Mouse (Mus musculus) right cerebral cortex, postnatal 10 days (tissue): Measurements from ENCODE around the gene Kat6b.

ENCODE experiments used
- DNase-seq, 2 experiments: peaks; one replicate each; pipeline ENCODE4 v3.0.0; 2021; ENCODE audit warnings: low spot score in 2 of 2

The Kat6b gene

DNA sequence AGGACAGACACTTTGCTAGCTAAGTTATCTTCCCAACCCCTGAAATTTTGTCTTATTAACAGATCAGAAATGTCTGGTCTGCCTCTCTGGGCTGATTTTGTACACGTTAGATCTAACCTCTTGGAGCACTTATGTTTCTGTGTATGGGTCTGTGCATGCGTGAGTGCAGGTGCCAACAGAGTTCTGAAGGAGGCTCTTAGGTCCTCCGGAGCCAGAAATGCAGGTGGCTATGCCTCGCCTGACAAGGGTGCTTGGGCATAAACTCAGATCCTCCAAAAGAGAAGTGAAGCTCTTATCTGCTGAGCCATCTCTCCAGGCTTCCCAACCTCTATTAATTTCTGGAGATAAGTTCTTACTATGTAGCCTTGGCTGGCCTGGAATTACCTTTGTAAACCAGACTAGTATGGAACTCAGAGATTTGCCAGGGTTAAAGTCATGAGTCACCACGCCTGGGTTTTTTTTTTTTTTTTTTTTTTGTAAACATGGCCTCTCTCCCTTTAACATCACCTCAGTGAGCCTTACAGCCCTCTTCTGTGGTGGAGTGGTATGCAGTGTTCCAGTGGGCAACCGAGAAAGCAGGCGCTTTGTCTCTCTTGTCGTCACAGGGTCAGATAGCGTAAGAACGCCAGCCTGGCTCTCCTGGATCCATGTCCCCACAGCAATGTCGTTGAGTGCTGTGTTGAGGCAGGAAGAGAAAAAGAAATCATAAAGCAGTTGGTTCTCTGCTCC lies 79.4 kb downstream of the Kat6b start:
- DNase-seq: no peak

GRCm38 (mm10) chr14:21561396-21562065 lies 80.3 kb downstream of the Kat6b start:
- no peak for DNase-seq

DNA sequence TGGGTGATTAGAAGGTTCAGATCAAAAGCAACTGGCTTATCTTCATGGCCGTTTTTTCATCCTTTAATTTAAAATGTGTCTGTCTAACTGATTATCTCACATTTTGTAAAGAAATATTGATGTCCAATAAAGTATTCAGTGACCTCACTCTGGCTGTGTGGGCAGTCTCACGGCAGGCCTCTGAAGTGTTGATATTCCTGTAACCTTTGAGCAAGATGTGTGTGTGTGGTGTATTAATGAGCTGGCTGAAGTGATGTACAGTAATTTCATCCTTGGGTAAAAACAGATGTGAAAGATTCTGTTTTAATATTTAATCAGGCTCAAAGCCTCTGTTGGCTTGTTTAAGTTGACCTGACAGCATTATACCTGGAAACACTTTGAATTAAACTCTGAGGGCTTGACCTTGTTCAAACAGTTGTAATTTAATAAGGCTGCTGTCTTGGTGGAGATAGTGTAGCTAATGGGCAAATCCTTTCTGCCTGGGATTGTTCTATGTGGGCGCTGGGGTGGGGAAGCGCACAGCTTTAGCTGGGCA lies 82.4 kb downstream of the Kat6b start:
- DNase-seq: no peak

DNA sequence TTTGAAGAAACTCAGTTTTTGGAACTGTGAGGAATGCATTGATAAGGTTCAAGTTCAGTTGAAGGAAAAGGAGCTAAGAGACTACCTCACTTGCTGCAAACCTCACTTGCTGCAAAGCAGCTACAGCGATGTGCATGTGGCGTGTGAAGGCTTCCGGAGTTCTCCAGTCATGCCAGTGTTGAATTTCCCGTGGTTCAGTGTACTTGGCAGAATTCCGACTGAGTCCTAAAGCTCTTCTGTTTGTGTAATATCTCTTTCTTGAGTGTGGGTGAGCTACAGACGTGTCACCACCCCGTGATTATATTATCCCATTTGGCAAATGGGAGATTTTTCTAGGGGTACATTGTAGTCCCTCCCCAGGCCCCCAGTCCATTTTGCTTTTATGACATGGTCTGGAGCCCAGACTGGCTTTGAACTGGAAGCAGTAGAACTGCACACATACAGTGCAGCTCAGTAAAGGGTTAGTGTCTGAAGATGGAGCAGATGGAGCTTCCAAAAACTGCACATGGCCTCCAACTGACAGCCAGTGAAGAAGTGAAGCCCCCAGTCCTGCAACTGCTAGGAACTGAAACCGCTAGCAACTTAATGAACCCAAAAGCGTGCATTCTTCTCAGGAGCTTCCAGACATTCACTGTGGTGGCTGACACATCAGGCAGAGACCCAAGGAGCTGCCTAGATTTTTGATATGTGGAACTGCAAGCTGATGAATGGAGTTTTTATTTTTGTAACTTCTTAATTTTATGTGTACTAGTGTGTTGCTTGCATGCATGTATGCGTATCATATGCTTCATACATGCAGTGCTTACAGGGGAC lies 84.5 kb downstream of the Kat6b start:
- no peak for DNase-seq

- DNase-seq: no peak
Observed at GRCm38 (mm10) chr14:21567293-21567984, 86.2 kb downstream of the Kat6b start.

DNA sequence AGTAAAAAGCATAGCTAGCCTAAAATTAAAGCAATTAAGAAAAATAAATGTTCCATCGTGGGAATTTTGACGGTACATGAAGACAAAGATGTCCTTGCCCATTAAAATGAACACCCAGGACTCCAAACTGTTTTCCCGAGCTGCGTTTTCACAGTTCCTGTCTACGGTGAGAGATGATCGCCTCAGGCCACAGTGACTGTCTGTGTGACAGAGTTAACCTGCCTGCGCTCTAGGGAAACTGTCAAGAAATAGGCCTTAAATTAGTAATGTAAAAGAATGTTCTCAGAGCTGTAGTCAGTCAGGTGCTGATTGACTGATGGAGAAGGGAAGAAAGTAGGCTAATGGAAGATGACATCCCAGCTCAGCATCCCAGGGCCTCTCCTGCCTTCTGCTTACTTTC lies 87.6 kb downstream of the Kat6b start:
- DNase-seq: no peak

DNA sequence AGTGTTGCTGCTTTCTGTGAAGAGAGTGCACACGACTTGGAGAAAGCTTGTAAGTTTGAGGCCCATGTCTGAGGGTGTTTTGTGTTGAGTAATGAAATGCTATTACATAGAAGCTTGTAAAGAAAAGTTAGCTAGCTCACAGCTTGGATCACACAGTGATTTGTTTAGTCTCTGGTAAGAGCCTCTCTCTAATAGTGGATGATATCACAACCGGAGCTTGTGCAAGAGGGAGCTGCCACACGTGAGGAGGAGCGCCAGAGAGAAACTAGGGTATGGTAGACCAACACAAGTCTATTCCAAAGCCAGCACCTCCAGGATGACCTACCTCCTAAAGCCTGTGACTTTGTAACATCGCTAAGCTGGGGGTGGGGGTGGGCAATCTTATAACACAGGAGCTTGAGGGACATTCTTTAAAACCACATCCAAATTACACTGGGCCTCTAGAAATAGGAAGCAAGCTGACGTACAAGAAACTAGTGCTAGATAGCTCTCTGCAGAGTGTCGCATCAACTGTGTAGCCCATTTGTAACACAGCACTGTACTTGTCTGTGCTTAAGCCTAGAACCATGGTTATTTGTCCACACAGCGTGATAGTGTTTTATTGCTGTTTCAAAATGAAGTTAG lies 93.6 kb downstream of the Kat6b start:
- no peak for DNase-seq

- no peak for DNase-seq
Observed at GRCm38 (mm10) chr14:21576867-21577266, 95.6 kb downstream of the Kat6b start.

- DNase-seq: no peak
Observed at GRCm38 (mm10) chr14:21581198-21581597, 100.0 kb downstream of the Kat6b start.

DNA sequence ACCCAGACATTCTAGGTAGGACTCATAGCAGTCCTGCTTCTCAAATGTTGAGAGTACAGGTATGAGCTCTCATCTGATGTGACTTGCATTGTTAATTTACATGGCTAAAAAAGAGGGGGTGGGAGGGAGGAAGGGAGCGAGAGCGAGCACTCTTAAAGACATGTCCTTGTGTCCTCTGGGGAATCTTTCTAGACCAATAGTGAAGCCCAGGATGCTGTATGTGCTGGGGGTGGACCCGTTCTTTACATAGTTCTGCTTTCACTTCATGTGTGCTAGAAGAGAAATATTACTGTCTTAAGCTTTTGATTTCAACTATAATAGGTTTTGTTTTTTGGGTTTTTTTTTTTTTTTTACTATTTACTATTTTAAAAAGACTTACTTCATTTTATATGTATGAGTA lies 101.1 kb downstream of the Kat6b start:
- DNase-seq: no peak

GRCm38 (mm10) chr14:21583051-21583450 lies 101.8 kb downstream of the Kat6b start:
- DNase-seq: peak in 1 of 2 experiments; percentile 60

DNA sequence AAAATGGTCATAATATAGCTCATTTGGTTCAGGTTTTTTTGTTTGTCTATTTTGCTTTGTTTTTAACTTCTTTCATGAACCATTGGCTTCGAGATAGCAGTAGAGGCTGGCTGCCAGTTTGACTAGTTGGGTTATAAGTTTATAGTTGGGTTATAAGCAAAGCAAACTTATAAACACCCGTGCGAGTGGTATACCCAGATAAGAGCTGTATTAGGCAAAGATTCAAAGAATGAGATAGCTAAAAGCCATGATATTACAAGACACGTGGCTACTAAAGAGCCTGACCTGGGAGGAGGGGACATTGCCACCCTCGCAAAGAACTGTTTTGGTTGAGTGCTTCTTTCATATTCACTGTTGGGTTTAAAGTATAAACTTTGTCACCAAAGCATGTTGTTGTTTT lies 102.6 kb downstream of the Kat6b start:
- no peak for DNase-seq

GRCm38 (mm10) chr14:21584468-21585135 lies 103.4 kb downstream of the Kat6b start:
- DNase-seq: no peak

DNA sequence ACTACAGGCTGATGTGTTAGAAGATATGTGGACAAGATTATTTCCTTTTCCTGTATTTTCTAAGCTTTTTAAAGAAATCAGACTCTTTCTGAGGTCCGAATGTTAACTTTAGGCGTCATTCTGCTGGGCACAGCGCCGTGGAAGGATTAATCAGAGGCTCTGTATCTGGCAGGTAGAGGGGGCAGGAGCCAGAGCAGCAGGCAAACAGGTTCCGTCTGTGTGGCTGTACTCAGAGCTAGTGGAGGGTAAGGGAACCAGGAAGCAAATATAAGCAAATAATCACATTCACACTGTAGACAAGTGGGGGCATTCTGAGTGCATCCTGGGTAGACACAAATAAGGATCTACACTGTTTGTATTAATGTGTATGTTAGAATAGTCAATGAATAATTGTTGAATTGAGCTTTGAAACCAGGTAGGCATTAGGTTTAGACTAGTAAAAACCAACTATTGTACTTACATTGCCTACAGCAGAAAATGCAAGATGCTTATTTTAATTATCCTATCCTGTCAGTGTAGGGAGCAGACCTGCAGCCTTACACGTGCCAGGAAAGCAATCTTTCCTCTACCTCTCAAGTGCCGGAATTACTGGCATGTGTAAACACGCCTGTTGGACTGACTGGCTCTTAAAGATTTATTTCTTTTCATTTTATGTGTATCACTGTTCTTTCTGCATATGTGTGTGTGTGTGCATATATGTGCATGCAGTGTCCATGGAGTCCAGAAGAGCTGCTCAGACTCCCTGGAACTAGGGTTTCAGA lies 104.4 kb downstream of the Kat6b start:
- DNase-seq: no peak

DNA sequence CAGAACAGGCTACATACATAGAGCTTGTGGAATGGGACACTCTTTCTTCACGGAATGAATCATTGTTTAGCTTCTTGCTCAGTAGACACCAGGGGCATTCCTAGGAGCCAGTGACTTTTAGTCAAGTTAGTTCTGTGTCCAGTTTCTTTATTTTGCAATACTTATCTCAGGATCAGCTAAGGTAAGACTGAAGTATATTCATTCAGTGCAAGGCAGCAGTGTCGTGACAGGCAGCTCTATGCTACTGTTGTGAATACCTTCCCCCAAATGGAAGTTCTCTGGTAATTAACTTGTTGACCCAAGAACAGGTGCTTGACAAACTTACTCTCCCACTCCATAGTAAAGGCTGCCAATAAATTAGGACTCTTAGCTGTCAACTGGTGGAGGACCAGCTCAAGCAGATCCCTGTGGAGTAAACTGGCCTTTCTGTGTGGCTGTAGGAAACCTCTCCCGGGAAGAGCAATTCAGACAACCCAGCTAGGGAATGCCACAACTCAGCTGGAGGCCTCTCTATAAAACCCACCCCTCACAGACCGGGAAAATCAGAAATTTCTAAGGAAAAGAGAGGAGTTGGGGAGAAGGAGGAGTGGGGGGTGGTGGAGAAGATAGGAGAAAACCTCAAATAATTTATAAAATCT lies 105.4 kb downstream of the Kat6b start:
- DNase-seq: no peak

- no peak for DNase-seq
Observed at GRCm38 (mm10) chr14:21587931-21588330, 106.7 kb downstream of the Kat6b start.

GRCm38 (mm10) chr14:21589620-21590019 lies 108.4 kb downstream of the Kat6b start:
- peak; percentile 54 to 58 for DNase-seq

- no peak for DNase-seq
Observed at GRCm38 (mm10) chr14:21590205-21590604, 109.0 kb downstream of the Kat6b start.

DNA sequence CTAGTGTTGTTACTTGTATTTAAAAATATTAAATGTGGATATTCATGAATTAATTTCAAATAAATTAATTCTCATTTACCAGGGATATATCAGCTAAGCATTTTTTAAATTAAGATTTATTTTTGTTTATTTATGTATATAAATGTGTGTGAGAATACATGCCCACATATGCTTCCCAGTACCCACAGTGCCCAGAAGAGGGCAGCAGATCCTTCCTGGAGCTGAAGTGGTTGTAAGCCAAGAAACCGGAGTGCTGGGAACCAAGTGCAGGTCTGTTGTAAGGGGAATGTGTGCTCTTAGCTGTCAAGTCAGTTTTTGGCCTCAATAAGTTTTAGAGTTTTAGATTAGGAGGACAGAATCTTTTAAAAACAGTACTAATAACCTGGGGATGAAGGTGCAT lies 110.9 kb downstream of the Kat6b start:
- DNase-seq: no peak
